Mouse (Mus musculus): Measurements from ENCODE around the gene Jmjd4. TPM values are rescaled to one million over a fixed set of nuclear protein-coding genes. Genes with fewer than 3 reads are reported as not detected.
A peak's percentile ranks its signal among the peaks of the same experiment; 100 is the strongest.

Jmjd4 gene
- polyA plus RNA-seq, 1 experiment from 2014 or later: 13.0 TPM

GRCm38 (mm10) chr11:59423010-59423588 is 26.7 kb upstream of the Jmjd4 start:
- ATAC-seq (ENCODE audit: low FRiP score): no peak
- 83% methylated on average over 5 of the region's 5 CpGs for WGBS
- Histone ChIP-seq H3K9me3 (ENCODE audit: control insufficient read depth, low read length) (no peaks in the 10 kb centered on the region), H3K9ac (ENCODE audit: low read depth, low read length) (no peak overlapping the region), H3K27ac (ENCODE audit: low read depth, low read length) (no peak overlapping the region), H3K27me3 (ENCODE audit: control insufficient read depth, insufficient read depth, low read length) (no peaks in the 10 kb centered on the region), H3K36me3 (ENCODE audit: control insufficient read depth, insufficient read depth, low read length) (peaks cover 5% of the 10 kb centered on the region; the same call in 1 of the 2 replicates), H3K4me3 (ENCODE audit: low read depth, low read length) (no peak overlapping the region), H3K4me2 (replicated peaks; ENCODE audit: low read depth, low read length) (no peak overlapping the region), H3K4me1 (replicated peaks; ENCODE audit: control insufficient read depth, insufficient read depth, low read length) (no peaks in the 10 kb centered on the region)
- no peak for DNase-seq (ENCODE audit: low spot score)

GRCm38 (mm10) chr11:59425671-59426101 is 24.2 kb upstream of the Jmjd4 start:
- Histone ChIP-seq H3K4me3 (ENCODE audit: low read depth, low read length) (no peak overlapping the region), H3K27ac (ENCODE audit: low read depth, low read length) (no peak overlapping the region), H3K36me3 (ENCODE audit: control insufficient read depth, insufficient read depth, low read length) (0 out of 2 replicates have a peak, but pooled peaks cover 6% of the 10 kb centered on the region), H3K4me1 (replicated peaks; ENCODE audit: control insufficient read depth, insufficient read depth, low read length) (no peaks in the 10 kb centered on the region), H3K4me2 (replicated peaks; ENCODE audit: low read depth, low read length) (no peak overlapping the region), H3K9ac (ENCODE audit: low read depth, low read length) (no peak overlapping the region), H3K9me3 (ENCODE audit: control insufficient read depth, low read length) (no peaks in the 10 kb centered on the region), H3K27me3 (ENCODE audit: control insufficient read depth, insufficient read depth, low read length) (no peaks in the 10 kb centered on the region)
- 71% methylated on average over 7 of the region's 7 CpGs for WGBS
- ATAC-seq (ENCODE audit: low FRiP score) (no peak), DNase-seq (ENCODE audit: low spot score) (no peak)

- H3K27ac ChIP-seq (ENCODE audit: low read depth, low read length): no peak overlapping the region
- H3K9ac ChIP-seq (ENCODE audit: low read depth, low read length): no peak overlapping the region
- H3K4me1 ChIP-seq (replicated peaks; ENCODE audit: control insufficient read depth, insufficient read depth, low read length): no peaks in the 10 kb centered on the region
- WGBS: 93% methylated on average over 9 of the region's 9 CpGs
- H3K36me3 ChIP-seq (ENCODE audit: control insufficient read depth, insufficient read depth, low read length): 0 out of 2 replicates have a peak, but pooled peaks cover 3% of the 10 kb centered on the region
- no peak for DNase-seq (ENCODE audit: low spot score)
- H3K9me3 ChIP-seq (ENCODE audit: control insufficient read depth, low read length): no peaks in the 10 kb centered on the region
- no peaks in the 10 kb centered on the region for H3K27me3 ChIP-seq (ENCODE audit: control insufficient read depth, insufficient read depth, low read length)
- ATAC-seq (ENCODE audit: low FRiP score): no peak
- H3K4me2 ChIP-seq (replicated peaks; ENCODE audit: low read depth, low read length): no peak overlapping the region
- no peak overlapping the region for H3K4me3 ChIP-seq (ENCODE audit: low read depth, low read length)
These were observed 21.7 kb upstream of the Jmjd4 start for GRCm38 (mm10) chr11:59428057-59428660.

DNA sequence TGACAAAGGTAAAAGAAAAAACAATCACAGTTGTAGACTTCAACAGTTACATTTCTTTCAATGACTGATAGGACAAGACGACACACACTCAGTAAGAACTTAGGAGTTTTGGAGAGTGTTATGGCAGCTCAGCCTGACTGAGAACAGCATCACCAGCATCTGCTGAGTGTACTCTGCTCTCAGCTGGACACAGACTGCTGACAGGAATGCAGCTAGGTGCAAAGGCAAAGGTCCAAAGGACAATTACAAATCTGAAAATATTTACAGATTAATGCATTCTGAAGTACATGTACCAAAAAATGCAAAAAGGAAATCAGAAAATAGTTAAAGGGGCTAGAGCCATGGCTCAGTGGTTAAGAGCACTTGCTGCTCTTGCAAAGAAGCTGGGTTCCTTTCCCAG is 19.9 kb upstream of the Jmjd4 start:
- Histone ChIP-seq H3K4me3 (ENCODE audit: low read depth, low read length) (no peak overlapping the region), H3K9ac (ENCODE audit: low read depth, low read length) (no peak overlapping the region), H3K4me1 (replicated peaks; ENCODE audit: control insufficient read depth, insufficient read depth, low read length) (no peaks in the 10 kb centered on the region), H3K27me3 (ENCODE audit: control insufficient read depth, insufficient read depth, low read length) (no peaks in the 10 kb centered on the region), H3K4me2 (replicated peaks; ENCODE audit: low read depth, low read length) (no peak overlapping the region), H3K27ac (ENCODE audit: low read depth, low read length) (no peak overlapping the region), H3K36me3 (ENCODE audit: control insufficient read depth, insufficient read depth, low read length) (0 out of 2 replicates have a peak, but pooled peaks cover 3% of the 10 kb centered on the region), H3K9me3 (ENCODE audit: control insufficient read depth, low read length) (no peaks in the 10 kb centered on the region)
- ATAC-seq (ENCODE audit: low FRiP score) (no peak), DNase-seq (ENCODE audit: low spot score) (no peak)
- WGBS: 76% methylated on average over 1 of the region's 1 CpGs

DNA sequence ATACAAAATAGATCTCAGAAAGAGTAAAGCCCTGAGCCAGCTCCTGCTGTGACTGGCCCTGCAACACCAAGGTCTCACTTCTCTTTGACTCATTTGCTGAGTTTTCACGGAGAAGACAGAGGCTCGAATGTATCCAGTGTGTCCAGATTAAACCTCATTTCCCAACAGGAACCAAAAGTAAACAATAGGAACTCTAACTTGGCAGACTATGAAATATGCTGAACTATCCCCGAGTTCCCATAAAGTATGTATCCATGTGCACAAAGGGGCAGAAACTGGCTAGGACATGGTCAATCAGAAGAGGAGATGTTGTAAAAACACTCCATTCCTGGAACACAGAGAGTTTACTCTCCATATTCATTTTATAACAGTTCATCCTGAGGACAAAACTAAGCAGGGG is 17.6 kb upstream of the Jmjd4 start:
- ATAC-seq (ENCODE audit: low FRiP score) (no peak), DNase-seq (ENCODE audit: low spot score) (no peak)
- 80% methylated on average over 3 of the region's 3 CpGs for WGBS
- H3K4me2 ChIP-seq (replicated peaks; ENCODE audit: low read depth, low read length): no peak overlapping the region
- H3K36me3 ChIP-seq (ENCODE audit: control insufficient read depth, insufficient read depth, low read length): peaks cover 6% of the 10 kb centered on the region; the same call in 1 of the 2 replicates
- H3K27ac ChIP-seq (ENCODE audit: low read depth, low read length): no peak overlapping the region
- no peak overlapping the region for H3K9ac ChIP-seq (ENCODE audit: low read depth, low read length)
- no peaks in the 10 kb centered on the region for H3K4me1 ChIP-seq (replicated peaks; ENCODE audit: control insufficient read depth, insufficient read depth, low read length)
- no peaks in the 10 kb centered on the region for H3K27me3 ChIP-seq (ENCODE audit: control insufficient read depth, insufficient read depth, low read length)
- no peaks in the 10 kb centered on the region for H3K9me3 ChIP-seq (ENCODE audit: control insufficient read depth, low read length)
- no peak overlapping the region for H3K4me3 ChIP-seq (ENCODE audit: low read depth, low read length)

GRCm38 (mm10) chr11:59437954-59438353 is 11.9 kb upstream of the Jmjd4 start:
- no peaks in the 10 kb centered on the region for H3K9me3 ChIP-seq (ENCODE audit: control insufficient read depth, low read length)
- no peak overlapping the region for H3K27ac ChIP-seq (ENCODE audit: low read depth, low read length)
- H3K4me2 ChIP-seq (replicated peaks; ENCODE audit: low read depth, low read length): no peak overlapping the region
- peaks cover 7% of the 10 kb centered on the region; the same call in 1 of the 2 replicates for H3K36me3 ChIP-seq (ENCODE audit: control insufficient read depth, insufficient read depth, low read length)
- no peak overlapping the region for H3K4me3 ChIP-seq (ENCODE audit: low read depth, low read length)
- ATAC-seq (ENCODE audit: low FRiP score): no peak
- no peak for DNase-seq (ENCODE audit: low spot score)
- no peaks in the 10 kb centered on the region for H3K27me3 ChIP-seq (ENCODE audit: control insufficient read depth, insufficient read depth, low read length)
- H3K4me1 ChIP-seq (replicated peaks; ENCODE audit: control insufficient read depth, insufficient read depth, low read length): no peaks in the 10 kb centered on the region
- WGBS: 95% methylated on average over 12 of the region's 12 CpGs
- H3K9ac ChIP-seq (ENCODE audit: low read depth, low read length): no peak overlapping the region

DNA sequence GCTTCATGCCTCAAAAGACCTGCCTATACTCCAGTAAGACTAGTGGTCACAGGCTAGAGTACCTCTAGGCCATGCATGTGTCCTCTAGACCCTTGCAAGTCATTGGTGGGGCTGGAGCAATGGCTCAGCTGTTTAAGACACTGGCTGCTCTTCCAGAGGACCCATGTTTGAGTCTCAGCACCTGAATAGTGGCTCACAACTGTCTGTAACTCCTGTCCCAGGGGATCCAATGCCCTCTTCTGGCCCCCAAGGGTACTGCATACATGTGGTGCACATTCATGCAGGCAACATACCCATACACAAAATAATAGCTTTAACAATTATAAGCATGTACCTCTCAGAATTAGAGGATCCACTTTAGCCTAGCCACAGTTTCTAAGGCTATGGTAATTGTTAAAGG is 6.7 kb upstream of the Jmjd4 start:
- ATAC-seq (ENCODE audit: low FRiP score): no peak
- H3K27ac ChIP-seq (ENCODE audit: low read depth, low read length): no peak overlapping the region
- H3K9me3 ChIP-seq (ENCODE audit: control insufficient read depth, low read length): no peaks in the 10 kb centered on the region
- H3K4me1 ChIP-seq (replicated peaks; ENCODE audit: control insufficient read depth, insufficient read depth, low read length): no peaks in the 10 kb centered on the region
- H3K9ac ChIP-seq (ENCODE audit: low read depth, low read length): no peak overlapping the region
- H3K27me3 ChIP-seq (ENCODE audit: control insufficient read depth, insufficient read depth, low read length): no peaks in the 10 kb centered on the region
- no peak for DNase-seq (ENCODE audit: low spot score)
- no peak overlapping the region for H3K4me2 ChIP-seq (replicated peaks; ENCODE audit: low read depth, low read length)
- H3K36me3 ChIP-seq (ENCODE audit: control insufficient read depth, insufficient read depth, low read length): no peaks in the 10 kb centered on the region
- no peak overlapping the region for H3K4me3 ChIP-seq (ENCODE audit: low read depth, low read length)

GRCm38 (mm10) chr11:59450230-59450771 is 456 bp downstream of the Jmjd4 start:
- Histone ChIP-seq H3K27me3 (ENCODE audit: control insufficient read depth, insufficient read depth, low read length) (no peaks in the 10 kb centered on the region), H3K27ac (ENCODE audit: low read depth, low read length) (no peak overlapping the region), H3K36me3 (ENCODE audit: control insufficient read depth, insufficient read depth, low read length) (0 out of 2 replicates have a peak, but pooled peaks cover under 1% of the 10 kb centered on the region), H3K9me3 (ENCODE audit: control insufficient read depth, low read length) (no peaks in the 10 kb centered on the region), H3K4me2 (replicated peaks; ENCODE audit: low read depth, low read length) (peak overlapping the region; percentile 96), H3K4me3 (ENCODE audit: low read depth, low read length) (peak overlapping the region; percentile 86), H3K4me1 (replicated peaks; ENCODE audit: control insufficient read depth, insufficient read depth, low read length) (peaks cover 4% of the 10 kb centered on the region; the same call in 1 of the 2 replicates), H3K9ac (ENCODE audit: low read depth, low read length) (peak overlapping the region; percentile 74)
- DNase-seq (ENCODE audit: low spot score) (no peak), ATAC-seq (ENCODE audit: low FRiP score) (peak; percentile 68; the same call in 1 of the 2 replicates)
- WGBS: 2% methylated on average over 38 of the region's 38 CpGs

GRCm38 (mm10) chr11:59451086-59451485 is 1.2 kb downstream of the Jmjd4 start, which contains the start of gene Snap47:
Gene Snap47, minus strand, starts transcription at chr11:59451186.
- 81% methylated on average over 4 of the region's 4 CpGs for whole genome bisulfite sequencing
- Histone ChIP-seq H3K36me3 (ENCODE audit: control insufficient read depth, insufficient read depth, low read length) (0 out of 2 replicates have a peak, but pooled peaks cover 3% of the 10 kb centered on the region), H3K4me1 (replicated peaks; ENCODE audit: control insufficient read depth, insufficient read depth, low read length) (peaks cover 4% of the 10 kb centered on the region; the same call in 1 of the 2 replicates), H3K4me3 (ENCODE audit: low read depth, low read length) (peak within 1 kb of the TSS; percentile 86), H3K27me3 (ENCODE audit: control insufficient read depth, insufficient read depth, low read length) (no peaks in the 10 kb centered on the region), H3K4me2 (replicated peaks; ENCODE audit: low read depth, low read length) (peak within 1 kb of the TSS; percentile 96), H3K9ac (ENCODE audit: low read depth, low read length) (peak within 1 kb of the TSS; percentile 74), H3K9me3 (ENCODE audit: control insufficient read depth, low read length) (no peaks in the 10 kb centered on the region), H3K27ac (ENCODE audit: low read depth, low read length) (no peak within 1 kb of the TSS)
- no peak for ATAC-seq (ENCODE audit: low FRiP score)
- DNase-seq (ENCODE audit: low spot score): no peak
